Mouse (Mus musculus) heart, postnatal 0 days (tissue): ENCODE results near the gene Arpp21. TPM values are rescaled to one million over a fixed set of nuclear protein-coding genes. Genes with fewer than 3 reads are reported as not detected.

Experiments used
- ATAC-seq: fragments of 200-750 bp; cut with Nextera tagmentation; 2 replicates; pipeline ENCODE4 v1.8.0; 2017; ENCODE audit warnings: low read depth, moderate number of reproducible peaks, moderate library complexity; ENCODE audit not compliant: insufficient read depth
- DNase-seq: peaks from one replicate; pipeline ENCODE4 v3.0.0-alpha.2; 2016; ENCODE audit warnings: low spot score
- H3K27ac ChIP-seq: fragments of 300-500 bp; sonication (generic); 2 replicates; pipeline ENCODE4 v1.5.1; 2014; ENCODE audit warnings: low read depth, mild to moderate bottlenecking
- H3K27me3 ChIP-seq: fragments of 300-500 bp; sonication (generic); 2 replicates; pipeline ENCODE4 v1.6.1; 2014; ENCODE audit warnings: low read length, mixed read lengths; ENCODE audit not compliant: control insufficient read depth, insufficient read depth
- H3K36me3 ChIP-seq: fragments of 300-500 bp; sonication (generic); replicated peaks from 2 replicates; pipeline ENCODE4 v1.6.1; 2014; ENCODE audit warnings: low read length, mixed read lengths; ENCODE audit not compliant: control insufficient read depth, insufficient read depth
- H3K4me1 ChIP-seq: fragments of 300-500 bp; sonication (generic); 2 replicates; pipeline ENCODE4 v1.6.1; 2014; ENCODE audit warnings: antibody characterized with exemption; ENCODE audit not compliant: control insufficient read depth, insufficient read depth
- H3K4me2 ChIP-seq: fragments of 300-500 bp; sonication (generic); 2 replicates; pipeline ENCODE4 v1.6.1; 2014; ENCODE audit warnings: low read depth, mild to moderate bottlenecking, low read length, moderate library complexity
- H3K4me3 ChIP-seq: fragments of 300-500 bp; sonication (generic); 2 replicates; pipeline ENCODE4 v1.5.1; 2014; ENCODE audit warnings: low read depth, low read length
- H3K9ac ChIP-seq: fragments of 300-500 bp; sonication (generic); replicated peaks from 2 replicates; pipeline ENCODE4 v1.6.1; 2014; ENCODE audit warnings: low read depth, low read length, mixed read lengths
- H3K9me3 ChIP-seq: fragments of 300-500 bp; sonication (generic); replicated peaks from 2 replicates; pipeline ENCODE4 v1.6.1; 2016; ENCODE audit warnings: low read length; ENCODE audit not compliant: control insufficient read depth
- CTCF ChIP-seq: IDR thresholded peaks from 2 replicates; pipeline ENCODE4 v1.5.1; 2016; ENCODE audit warnings: antibody characterized with exemption, control low read depth, low read depth
- EP300 ChIP-seq: IDR thresholded peaks from 2 replicates; pipeline ENCODE4 v1.6.1; 2016; ENCODE audit warnings: antibody characterized with exemption, low read depth
- WGBS: fragments of 180-500 bp; shearing (Covaris S2); extraction: QIAGEN DNeasy Blood & Tissue Kit; methylation state at CpG from one replicate; pipeline ENCODE4 v1.1.7; 2014; 5-methylcytosine and 5-hydroxymethylcytosine counted together
- polyA plus RNA-seq: library from polyadenylated mRNA; unstranded; fragments of >200 nt; fragmentation: Nextera tagmentation; extraction: Ambion mirVana; gene quantifications from 2 replicates; pipeline ENCODE4 v1.2.1, GENCODE M21; 2015
- total RNA-seq: library from RNA; depleted of rRNA; stranded (reverse); fragments of >200 nt; gene quantifications from 2 replicates; pipeline ENCODE4 v1.2.3, GENCODE M21; 2014; ENCODE audit warnings: low replicate concordance

The Arpp21 gene
- total and polyA plus RNA-seq, 2 experiments from 2014 or later: 0.99 to 2.7 TPM

DNA sequence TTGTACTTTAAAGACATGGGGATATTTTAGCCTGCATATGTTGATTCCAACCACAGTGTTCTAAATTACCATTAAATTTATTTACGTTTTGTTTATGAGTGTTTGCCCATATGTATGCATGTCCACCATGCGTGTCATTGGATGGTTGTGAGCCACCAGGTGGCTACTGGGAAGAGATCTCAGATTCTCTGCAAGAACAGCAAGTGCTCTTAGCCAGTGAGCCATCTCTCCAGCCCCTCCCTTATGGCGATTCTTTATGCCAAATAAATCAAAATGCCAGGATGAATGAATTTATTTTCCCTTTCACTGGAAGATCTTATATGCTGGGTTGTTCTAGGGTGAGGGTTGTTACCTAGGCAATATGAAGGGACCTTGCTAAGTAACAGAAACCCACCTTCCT, 7.3 kb downstream of the Arpp21 start:
- H3K9ac ChIP-seq: no peak overlapping the region
- H3K4me3 ChIP-seq: no peak overlapping the region
- no peak for DNase-seq
- no peak for ATAC-seq
- WGBS: 85% methylated on average over 3 of the region's 3 CpGs
- H3K36me3 ChIP-seq: no peaks in the 10 kb centered on the region
- no peaks in the 10 kb centered on the region for H3K9me3 ChIP-seq
- H3K27ac ChIP-seq: no peak overlapping the region
- peaks cover 3% of the 10 kb centered on the region for H3K27me3 ChIP-seq
- TF ChIP-seq CTCF: no peak
- TF ChIP-seq EP300: no peak
- H3K4me2 ChIP-seq: no peak overlapping the region
- no peaks in the 10 kb centered on the region for H3K4me1 ChIP-seq

DNA sequence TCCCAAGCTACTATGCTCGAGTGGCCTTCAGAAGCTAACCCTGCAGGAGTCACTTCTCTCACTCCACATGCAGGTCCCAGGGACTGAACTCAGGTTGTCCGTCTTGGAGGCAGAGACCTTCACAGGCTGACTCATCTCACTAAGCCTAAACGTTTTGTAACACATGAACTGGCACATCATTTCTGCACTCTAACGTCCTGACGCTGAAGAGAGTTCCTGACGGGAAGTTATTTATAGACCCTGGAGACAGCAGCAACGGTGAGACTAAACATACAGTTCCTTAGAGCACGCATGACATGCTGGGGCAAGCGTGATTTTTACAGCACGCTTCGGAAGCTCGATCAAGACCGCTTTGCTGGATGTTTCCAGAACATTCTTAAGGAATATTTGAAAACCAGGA, 8.6 kb downstream of the Arpp21 start:
- ATAC-seq: peak; percentile 77
- no peak overlapping the region for H3K27ac ChIP-seq

DNA sequence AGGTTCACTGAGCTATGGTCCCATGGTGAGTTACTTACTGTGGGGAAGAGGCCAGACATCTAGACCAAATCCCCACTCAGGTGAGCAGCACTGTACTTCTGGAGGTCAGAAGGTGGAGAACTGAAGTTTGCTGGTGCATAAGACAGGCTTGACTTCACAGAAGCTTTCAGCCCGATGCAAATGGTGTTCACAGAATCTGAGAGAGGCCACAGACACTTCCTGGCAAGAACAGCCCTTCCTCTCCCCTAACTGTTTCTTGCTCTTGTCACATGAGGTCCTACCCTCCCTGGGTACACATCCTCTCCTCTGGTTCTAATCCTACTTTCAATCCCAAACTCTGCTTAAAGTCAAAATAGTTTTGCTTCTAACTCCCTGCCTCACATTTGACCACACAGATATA, 9.2 kb downstream of the Arpp21 start:
- no peaks in the 10 kb centered on the region for H3K9me3 ChIP-seq
- WGBS: 30% methylated on average over 1 of the region's 1 CpGs
- no peak overlapping the region for H3K27ac ChIP-seq
- DNase-seq (no peak), ATAC-seq (no peak)
- no peaks in the 10 kb centered on the region for H3K27me3 ChIP-seq
- TF ChIP-seq CTCF (no peak), EP300 (no peak)
- no peak overlapping the region for H3K4me3 ChIP-seq
- no peaks in the 10 kb centered on the region for H3K4me1 ChIP-seq
- no peak overlapping the region for H3K9ac ChIP-seq
- H3K4me2 ChIP-seq: no peak overlapping the region
- no peaks in the 10 kb centered on the region for H3K36me3 ChIP-seq

More for the DNA sequence above, 8.6 kb downstream of the Arpp21 start:
- peak overlapping the region; percentile 2; the same call in 1 of the 2 replicates for H3K4me2 ChIP-seq
- DNase-seq: peak; percentile 84
- H3K9ac ChIP-seq: no peak overlapping the region
- no peaks in the 10 kb centered on the region for H3K4me1 ChIP-seq
- no peaks in the 10 kb centered on the region for H3K36me3 ChIP-seq
- no peaks in the 10 kb centered on the region; the same call in 1 of the 2 replicates for H3K27me3 ChIP-seq
- no peak overlapping the region for H3K4me3 ChIP-seq
- no peak for TF ChIP-seq CTCF
- TF ChIP-seq EP300: no peak
- no peaks in the 10 kb centered on the region for H3K9me3 ChIP-seq
- WGBS: 28% methylated on average over 13 of the region's 13 CpGs

- H3K9me3 ChIP-seq: no peaks in the 10 kb centered on the region
- WGBS: 62% methylated on average over 2 of the region's 2 CpGs
- ATAC-seq: no peak
- no peaks in the 10 kb centered on the region for H3K4me1 ChIP-seq
- no peak overlapping the region for H3K27ac ChIP-seq
- peak; percentile 17 for DNase-seq
- no peaks in the 10 kb centered on the region for H3K36me3 ChIP-seq
- no peak overlapping the region for H3K4me3 ChIP-seq
- H3K4me2 ChIP-seq: no peak overlapping the region
- no peak overlapping the region for H3K9ac ChIP-seq
- TF ChIP-seq CTCF (no peak), EP300 (no peak)
- H3K27me3 ChIP-seq: no peaks in the 10 kb centered on the region
Observed at GRCm38 (mm10) chr9:112225046-112225445, 10.7 kb downstream of the Arpp21 start.

DNA sequence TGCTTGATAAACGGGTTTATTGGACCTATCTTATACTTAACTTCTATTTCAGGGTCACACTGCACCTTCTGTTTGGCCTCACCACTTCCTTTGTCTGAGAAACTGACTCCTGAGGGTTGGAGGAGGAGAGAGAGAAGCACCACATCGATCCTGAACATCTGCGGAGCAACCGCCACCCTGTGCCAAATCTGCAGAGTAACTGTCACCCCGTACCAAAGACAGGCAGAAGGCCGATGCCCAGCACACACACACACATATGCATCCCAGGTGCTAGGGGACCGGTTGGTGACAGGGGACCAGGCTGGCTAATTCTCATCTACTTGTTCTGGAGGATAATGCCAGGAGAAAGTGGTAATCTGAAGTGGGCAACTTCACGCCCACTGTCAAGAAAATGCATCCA, 16.4 kb downstream of the Arpp21 start:
- H3K27ac ChIP-seq: no peak overlapping the region; the same call in 1 of the 2 replicates
- no peaks in the 10 kb centered on the region for H3K36me3 ChIP-seq
- DNase-seq (no peak), ATAC-seq (no peak)
- 73% methylated on average over 8 of the region's 8 CpGs for WGBS
- no peaks in the 10 kb centered on the region for H3K9me3 ChIP-seq
- H3K4me2 ChIP-seq: no peak overlapping the region; the same call in 1 of the 2 replicates
- H3K4me3 ChIP-seq: no peak overlapping the region
- TF ChIP-seq EP300: no peak
- no peak for TF ChIP-seq CTCF
- H3K27me3 ChIP-seq: no peaks in the 10 kb centered on the region
- no peak overlapping the region for H3K9ac ChIP-seq
- H3K4me1 ChIP-seq: no peaks in the 10 kb centered on the region

GRCm38 (mm10) chr9:112218237-112218636, 17.5 kb downstream of the Arpp21 start:
- 65% methylated on average over 3 of the region's 3 CpGs for WGBS
- no peak for TF ChIP-seq EP300
- no peak for TF ChIP-seq CTCF

More at GRCm38 (mm10) chr9:112218237-112218636, 17.5 kb downstream of the Arpp21 start:
- Histone ChIP-seq H3K27ac (no peak overlapping the region; the same call in 1 of the 2 replicates), H3K4me2 (no peak overlapping the region), H3K4me1 (no peaks in the 10 kb centered on the region), H3K9me3 (no peaks in the 10 kb centered on the region), H3K9ac (no peak overlapping the region), H3K4me3 (no peak overlapping the region), H3K27me3 (no peaks in the 10 kb centered on the region), H3K36me3 (no peaks in the 10 kb centered on the region)
- ATAC-seq (no peak), DNase-seq (no peak)
